Mouse (Mus musculus): ENCODE measurements around the gene Lrrc4.

- TF ChIP-seq CTCF (IDR thresholded peaks at IDR 0.05; ENCODE audit: control insufficient read depth, insufficient read depth, low read length) (no peak), POLR2A (IDR thresholded peaks at IDR 0.05; ENCODE audit: borderline replicate concordance, control insufficient read depth, low read depth, low read length) (no peak)
Observed at GRCm38 (mm10) chr6:28853654-28854053, 22.1 kb upstream of the Lrrc4 start.
